Mouse (Mus musculus) left cerebral cortex, postnatal 25 days (tissue): ENCODE data around the gene Poll. TPM values are rescaled to one million over a fixed set of nuclear protein-coding genes. Genes with fewer than 3 reads are reported as not detected.

Experiments
- total RNA-seq, 2 experiments: library from RNA; stranded (reverse); gene quantifications; 2 replicates each; pipeline ENCODE4 v1.2.3; 2021

Poll gene
- total RNA-seq, 2 experiments from 2014 or later = 8.6 to 8.7 TPM

Other genes with a start within 250 kb of the Poll start
- 100 to 1,000 TPM; 105 to 107 TPM for gene Btrc, start 196.8 kb downstream of the Poll start, total RNA-seq
- 10 to 100 TPM; 70.4 to 71.2 TPM for gene Gm17018, start 84 bp upstream of the Poll start, total RNA-seq
- 10 to 100 TPM; 32.9 to 33.5 TPM for gene Fbxw4, start 99.8 kb upstream of the Poll start, total RNA-seq
- not detected for gene Fgf8, start 182.4 kb upstream of the Poll start, total RNA-seq
- 1 to 10 TPM; 7.1 to 7.4 TPM for gene Npm3, start 189.1 kb upstream of the Poll start, total RNA-seq
- 100 to 1,000 TPM; 159 to 160 TPM for gene Mgea5, start 223.3 kb upstream of the Poll start, total RNA-seq